Mouse (Mus musculus): ENCODE data around the gene Olfr513. TPM values are rescaled to one million over a fixed set of nuclear protein-coding genes. Genes with fewer than 3 reads are reported as not detected.

The Olfr513 gene
- polyA plus RNA-seq (2012), result not detected in 2 replicates

GRCm38 (mm10) chr7:108750673-108751072, at the start of gene Olfr513:
Gene Olfr513 (plus strand): TSS chr7:108750973.
- no peak for TF ChIP-seq GATA1 (IDR thresholded peaks at IDR 0.05; ENCODE audit: low read length)

- TF ChIP-seq GATA1 (IDR thresholded peaks at IDR 0.05; ENCODE audit: low read length), result no peak
These were observed 37.8 kb upstream of the Olfr513 start, which contains the start of gene Olfr512 for GRCm38 (mm10) chr7:108713020-108713419. Gene Olfr512 (plus strand): TSS chr7:108713320.

GRCm38 (mm10) chr7:108760411-108760810, 9.6 kb downstream of the Olfr513 start:
- no peak for TF ChIP-seq GATA1 (IDR thresholded peaks at IDR 0.05; ENCODE audit: low read length)

- TF ChIP-seq GATA1 (IDR thresholded peaks at IDR 0.05; ENCODE audit: low read length), result no peak
These were observed 46.6 kb downstream of the Olfr513 start for GRCm38 (mm10) chr7:108797205-108797933.

Other genes starting within 250 kb of the Olfr513 start
- not detected in 2 replicates for gene Olfr502, start 225.9 kb upstream of the Olfr513 start, polyA plus RNA-seq (2012)
- not detected in 2 replicates for gene Olfr503, start 206.4 kb upstream of the Olfr513 start, polyA plus RNA-seq (2012)
- gene Olfr504, start 185.2 kb upstream of the Olfr513 start, polyA plus RNA-seq (2012), result not detected in 2 replicates
- gene Olfr506, start 140.2 kb upstream of the Olfr513 start, polyA plus RNA-seq (2012), result not detected in 2 replicates
- not detected in 2 replicates for gene Olfr507, start 129.2 kb upstream of the Olfr513 start, polyA plus RNA-seq (2012)
- not detected in 2 replicates for gene Olfr508, start 121.0 kb upstream of the Olfr513 start, polyA plus RNA-seq (2012)
- gene Olfr509, start 99.1 kb upstream of the Olfr513 start, polyA plus RNA-seq (2012), result not detected in 2 replicates
- gene Olfr510, start 84.6 kb upstream of the Olfr513 start, polyA plus RNA-seq (2012), result not detected in 2 replicates
- gene Olfr512, start 37.7 kb upstream of the Olfr513 start, polyA plus RNA-seq (2012), result not detected in 2 replicates
- not detected in 2 replicates for gene Olfr514, start 75.0 kb downstream of the Olfr513 start, polyA plus RNA-seq (2012)
- not detected in 2 replicates for gene Olfr516, start 99.6 kb downstream of the Olfr513 start, polyA plus RNA-seq (2012)
- gene Olfr517, start 121.4 kb downstream of the Olfr513 start, polyA plus RNA-seq (2012), result not detected in 2 replicates
- not detected in 2 replicates for gene Olfr518, start 134.0 kb downstream of the Olfr513 start, polyA plus RNA-seq (2012)
- gene Olfr519, start 143.4 kb downstream of the Olfr513 start, polyA plus RNA-seq (2012), result not detected in 2 replicates
- 0.04 and 0.05 TPM in 2 replicates for gene Nlrp10, start 179.2 kb downstream of the Olfr513 start, polyA plus RNA-seq (2012)
- 626 and 785 TPM in 2 replicates for gene Eif3f, start 183.4 kb downstream of the Olfr513 start, polyA plus RNA-seq (2012)
- not detected in 2 replicates for gene Tub, start 199.4 kb downstream of the Olfr513 start, polyA plus RNA-seq (2012)

Measured in G1E-ER4 (cell line).